Comparison of ENCODE assay signal across 9 mouse cellular contexts in the genomic region with DNA sequence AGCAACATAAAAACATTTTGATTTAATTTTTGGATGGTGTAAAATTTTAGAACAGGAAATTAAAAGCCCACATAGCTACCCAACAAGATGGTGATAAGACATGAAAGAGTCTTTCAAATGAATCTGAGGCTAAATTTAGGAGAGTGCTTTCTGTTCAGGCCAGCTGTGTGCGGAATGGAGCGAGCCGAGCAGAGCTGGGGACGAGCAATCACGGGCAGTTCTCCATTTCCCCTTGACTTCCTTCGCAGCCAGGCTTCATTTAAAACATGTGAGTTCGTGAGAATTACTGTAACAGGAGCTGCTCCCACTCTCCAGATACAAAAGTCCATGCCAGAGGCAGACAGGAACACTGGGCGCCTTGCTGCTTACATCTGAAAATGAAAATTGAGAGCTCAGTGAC.
DNase-seq lines count a peak whose midpoint lies in the region; ATAC-seq lines count a peak whose summit lies in the region.
"Had no signal": no experiment of that assay in that cellular context is flagged by ENCODE, and none has a peak within 500 bp of the region (broad histone marks: within the 10 kb centered on the region; RNA-seq: fewer than 3 reads in every experiment).

No protein-coding gene starts in this region.

- H3K4me1 ChIP-seq in kidney, embryonic 16.5 days (ENCODE audit: insufficient read depth, low read length), result peaks cover 6% of the 10 kb centered on the region; the same call in 1 of the 2 replicates
- no peaks in the 10 kb centered on the region for H3K4me1 ChIP-seq in forebrain, embryonic 16.5 days (replicated peaks; ENCODE audit: control insufficient read depth, insufficient read depth, low read length)

- no peak overlapping the region for H3K9ac ChIP-seq in kidney, embryonic 16.5 days (replicated peaks; ENCODE audit: low read length)
- no peak overlapping the region for H3K9ac ChIP-seq in forebrain, embryonic 16.5 days (replicated peaks; ENCODE audit: low read depth, low read length)

- H3K36me3 ChIP-seq in kidney, embryonic 16.5 days (ENCODE audit: insufficient read depth, low read length), result no peaks in the 10 kb centered on the region
- no peaks in the 10 kb centered on the region for H3K36me3 ChIP-seq in forebrain, embryonic 16.5 days (ENCODE audit: control insufficient read depth, insufficient read depth)

- no peaks in the 10 kb centered on the region for H3K27me3 ChIP-seq in kidney, embryonic 16.5 days (ENCODE audit: insufficient read depth, low read length)
- H3K27me3 ChIP-seq in forebrain, embryonic 16.5 days (replicated peaks; ENCODE audit: control insufficient read depth, insufficient read depth, low read length), result no peaks in the 10 kb centered on the region

- H3K27ac ChIP-seq in kidney, embryonic 16.5 days (ENCODE audit: low read length), result 0 out of 2 replicates have a peak overlapping the region, but pooled peaks have one; percentile 13
- H3K27ac ChIP-seq in forebrain, embryonic 16.5 days (ENCODE audit: low read length), result no peak overlapping the region
- H3K27ac ChIP-seq: heart, adult 2 months had no signal

- no peak overlapping the region for H3K4me2 ChIP-seq in kidney, embryonic 16.5 days (replicated peaks; ENCODE audit: low read depth, low read length)
- H3K4me2 ChIP-seq in forebrain, embryonic 16.5 days (ENCODE audit: low read length), result no peak overlapping the region

- H3K4me3 ChIP-seq in kidney, embryonic 16.5 days (ENCODE audit: low read length), result no peak overlapping the region
- no peak overlapping the region for H3K4me3 ChIP-seq in forebrain, embryonic 16.5 days (replicated peaks; ENCODE audit: low read length)
- H3K4me3 ChIP-seq: heart, adult 2 months had no signal

- DNase-seq in kidney, postnatal 14 days, result no peak
- peak; percentile 12 to 55 for DNase-seq in layer of hippocampus, adult 18-20 months (ENCODE audit: low spot score in 2 of 2)
- peak; percentile 64 for DNase-seq in naive thymus-derived CD4-positive, alpha-beta T cell, adult 2 months (ENCODE audit: low read depth)
- no peak for DNase-seq in cerebellum, adult 18-20 months
- no peak for DNase-seq in neural tube, embryonic 10.5 days (ENCODE audit: extremely low spot score, low spot score)

- WGBS in kidney, embryonic 16.5 days, result 31% methylated on average over 8 of the region's 8 CpGs
- 80% methylated on average over 8 of the region's 8 CpGs for WGBS in forebrain, embryonic 16.5 days

- no peak for ATAC-seq in kidney, embryonic 16.5 days (ENCODE audit: low FRiP score, low TSS enrichment)
- ATAC-seq in common myeloid progenitor, adult 5-6 weeks (replicated peaks; ENCODE audit: low read depth, poor library complexity, severe bottlenecking), result peak; percentile 63; the same call in 1 of the 2 replicates
- ATAC-seq in forebrain, embryonic 16.5 days, result no peak

- H3K9me3 ChIP-seq in kidney, embryonic 16.5 days (ENCODE audit: low read length), result peaks cover 10% of the 10 kb centered on the region; the same call in 1 of the 2 replicates
- peaks cover 3% of the 10 kb centered on the region; the same call in 1 of the 2 replicates for H3K9me3 ChIP-seq in forebrain, embryonic 16.5 days (ENCODE audit: control insufficient read depth, low read length)

Comparison
In these comparisons a context has a peak if more than half of its experiments do, and no peak if none do; other contexts are left out.
1. DNase-seq: peak in layer of hippocampus, adult 18-20 months (2 of 2) and naive thymus-derived CD4-positive, alpha-beta T cell, adult 2 months (single experiment); none in kidney, postnatal 14 days (single experiment), cerebellum, adult 18-20 months (0 of 2) and neural tube, embryonic 10.5 days (single experiment).